Mouse (Mus musculus): ENCODE data around the gene Gab1. TPM values are rescaled to one million over a fixed set of nuclear protein-coding genes. Genes with fewer than 3 reads are reported as not detected.
A peak's percentile ranks its signal among the peaks of the same experiment; 100 is the strongest.

Gene Gab1
- 20.1 and 21.1 TPM in 2 replicates for polyA plus RNA-seq (2012; rRNA removed)

- peak; percentile 57 to 82 for DNase-seq (ENCODE audit: extremely low spot score in 1 of 2, low spot score in 1 of 2)
These were observed at the start of gene Gab1 for GRCm38 (mm10) chr8:80880196-80881106. Gab1 (minus strand) TSS chr8:80880519.

GRCm38 (mm10) chr8:80928770-80929169 is 48.5 kb upstream of the Gab1 start:
- DNase-seq (ENCODE audit: extremely low spot score in 1 of 2, low spot score in 1 of 2), result no peak

- no peak for DNase-seq (ENCODE audit: extremely low spot score in 1 of 2, low spot score in 1 of 2)
These were observed 43.5 kb upstream of the Gab1 start for GRCm38 (mm10) chr8:80923794-80924316.

- peak; percentile 30 to 61 for DNase-seq (ENCODE audit: extremely low spot score in 1 of 2, low spot score in 1 of 2)
These were observed 42.3 kb upstream of the Gab1 start for GRCm38 (mm10) chr8:80922642-80923041.

GRCm38 (mm10) chr8:80919130-80919529 is 38.8 kb upstream of the Gab1 start:
- no peak for DNase-seq (ENCODE audit: extremely low spot score in 1 of 2, low spot score in 1 of 2)

GRCm38 (mm10) chr8:80918531-80918930 is 38.2 kb upstream of the Gab1 start:
- no peak for DNase-seq (ENCODE audit: extremely low spot score in 1 of 2, low spot score in 1 of 2)

GRCm38 (mm10) chr8:80916463-80917235 is 36.3 kb upstream of the Gab1 start:
- no peak for DNase-seq (ENCODE audit: extremely low spot score in 1 of 2, low spot score in 1 of 2)

GRCm38 (mm10) chr8:80913016-80913748 is 32.9 kb upstream of the Gab1 start:
- DNase-seq (ENCODE audit: extremely low spot score in 1 of 2, low spot score in 1 of 2), result peak in 1 of 2 experiments; percentile 33

GRCm38 (mm10) chr8:80911400-80911799 is 31.1 kb upstream of the Gab1 start:
- DNase-seq (ENCODE audit: extremely low spot score in 1 of 2, low spot score in 1 of 2), result no peak

- DNase-seq (ENCODE audit: extremely low spot score in 1 of 2, low spot score in 1 of 2), result no peak
These were observed 28.1 kb upstream of the Gab1 start for GRCm38 (mm10) chr8:80908262-80908907.

GRCm38 (mm10) chr8:80902354-80902753 is 22.0 kb upstream of the Gab1 start:
- no peak for DNase-seq (ENCODE audit: extremely low spot score in 1 of 2, low spot score in 1 of 2)

GRCm38 (mm10) chr8:80899364-80899763 is 19.0 kb upstream of the Gab1 start:
- DNase-seq (ENCODE audit: extremely low spot score in 1 of 2, low spot score in 1 of 2), result no peak

- no peak for DNase-seq (ENCODE audit: extremely low spot score in 1 of 2, low spot score in 1 of 2)
These were observed 15.7 kb upstream of the Gab1 start for GRCm38 (mm10) chr8:80896026-80896425.

- DNase-seq (ENCODE audit: extremely low spot score in 1 of 2, low spot score in 1 of 2), result no peak
These were observed 15.1 kb upstream of the Gab1 start for GRCm38 (mm10) chr8:80895397-80895796.

- no peak for DNase-seq (ENCODE audit: extremely low spot score in 1 of 2, low spot score in 1 of 2)
These were observed 14.2 kb upstream of the Gab1 start for GRCm38 (mm10) chr8:80894528-80894927.

- peak in 1 of 2 experiments; percentile 40 for DNase-seq (ENCODE audit: extremely low spot score in 1 of 2, low spot score in 1 of 2)
These were observed 708 bp downstream of the Gab1 start for GRCm38 (mm10) chr8:80879426-80880195.

- DNase-seq (ENCODE audit: extremely low spot score in 1 of 2, low spot score in 1 of 2), result peak in 1 of 2 experiments; percentile 45
These were observed 1.4 kb downstream of the Gab1 start for GRCm38 (mm10) chr8:80878801-80879425.

GRCm38 (mm10) chr8:80878146-80878545 is 2.2 kb downstream of the Gab1 start:
- DNase-seq (ENCODE audit: extremely low spot score in 1 of 2, low spot score in 1 of 2), result no peak

GRCm38 (mm10) chr8:80875537-80875936 is 4.8 kb downstream of the Gab1 start:
- no peak for DNase-seq (ENCODE audit: extremely low spot score in 1 of 2, low spot score in 1 of 2)
